In the genomic region with DNA sequence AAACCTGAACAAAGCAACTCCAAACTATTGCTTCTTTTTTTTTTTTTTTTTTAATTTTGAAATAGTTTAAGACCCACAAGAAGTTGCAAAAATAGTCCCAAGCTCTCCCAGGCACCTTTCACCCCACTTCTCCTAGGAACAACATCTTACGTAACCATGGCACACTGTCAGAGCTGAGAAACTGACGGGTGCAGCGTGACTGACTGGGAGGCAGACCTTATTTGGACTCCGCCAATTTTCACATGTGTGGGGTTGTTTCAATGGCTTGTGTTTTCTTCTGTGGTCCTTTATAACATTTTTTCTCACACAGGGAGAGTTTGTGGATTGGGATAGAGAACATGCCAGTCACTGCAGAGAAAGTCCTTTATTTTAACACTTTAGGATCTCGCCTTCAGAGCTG, we compare ENCODE assay signal across 14 mouse cellular contexts.
DNase-seq lines count a peak whose midpoint lies in the region; ATAC-seq and TF ChIP-seq lines count a peak whose summit lies in the region.
"Had no signal": no experiment of that assay in that cellular context is flagged by ENCODE, and none has a peak within 500 bp of the region (broad histone marks: within the 10 kb centered on the region; RNA-seq: fewer than 3 reads in every experiment).

No protein-coding gene starts in this region.

- H3K9ac ChIP-seq in liver, adult 2 months (ENCODE audit: low read depth, low read length): no peak overlapping the region
- H3K9ac ChIP-seq in liver, embryonic 12.5 days: no peak overlapping the region
- H3K9ac ChIP-seq: embryonic facial prominence, embryonic 13.5 days; hindbrain, embryonic 13.5 days; liver, embryonic 15.5 days had no signal

- TF ChIP-seq POLR2A in liver, adult 2 months (IDR thresholded peaks at IDR 0.05; ENCODE audit: extremely low read depth, insufficient read depth, low read length): no peak

- peak; percentile 97 for DNase-seq in heart, adult 11 months
- no peak for DNase-seq in heart, postnatal 36 days
- DNase-seq in liver, adult 2 months (ENCODE audit: extremely low read depth, low read depth, low spot score): peak; percentile 94
- peak; percentile 96 for DNase-seq in fibroblast of lung, adult 2 months (ENCODE audit: low read depth)
- no peak for DNase-seq in layer of hippocampus, adult 18-20 months (ENCODE audit: low spot score in 2 of 2)
- DNase-seq: right cerebral cortex, postnatal 14 days had no signal

- no peak overlapping the region for H3K4me3 ChIP-seq in liver, adult 2 months (ENCODE audit: insufficient read depth, low read depth, low read length)
- H3K4me3 ChIP-seq in liver, embryonic 12.5 days: no peak overlapping the region
- H3K4me3 ChIP-seq: embryonic facial prominence, embryonic 13.5 days; hindbrain, embryonic 13.5 days; liver, embryonic 15.5 days had no signal

- ATAC-seq in liver, embryonic 12.5 days: no peak
- peak; percentile 61; the same call in 1 of the 2 replicates for ATAC-seq in megakaryocyte, adult 5-6 weeks (ENCODE audit: poor library complexity, severe bottlenecking)
- ATAC-seq: CD4-positive, CD25-positive, alpha-beta regulatory T cell, adult 4 months; intestine, embryonic 16.5 days had no signal

- H3K27ac ChIP-seq in liver, adult 2 months (replicated peaks; ENCODE audit: insufficient read depth, low read depth, low read length): peak overlapping the region; percentile 77
- no peak overlapping the region for H3K27ac ChIP-seq in liver, embryonic 12.5 days
- H3K27ac ChIP-seq: embryonic facial prominence, embryonic 13.5 days; hindbrain, embryonic 13.5 days; liver, embryonic 15.5 days had no signal

- intact Hi-C loops in heart, postnatal 36 days (cut with DNase I): no loop called here

- no peaks in the 10 kb centered on the region for H3K36me3 ChIP-seq in liver, adult 2 months (ENCODE audit: control insufficient read depth, insufficient read depth, low read length)
- H3K36me3 ChIP-seq in liver, embryonic 12.5 days: no peaks in the 10 kb centered on the region
- H3K36me3 ChIP-seq: embryonic facial prominence, embryonic 13.5 days; hindbrain, embryonic 13.5 days; liver, embryonic 15.5 days had no signal

- H3K27me3 ChIP-seq in liver, adult 2 months (ENCODE audit: control insufficient read depth, insufficient read depth, low read length): no peaks in the 10 kb centered on the region
- no peaks in the 10 kb centered on the region for H3K27me3 ChIP-seq in liver, embryonic 12.5 days (replicated peaks)
- H3K27me3 ChIP-seq: embryonic facial prominence, embryonic 13.5 days; hindbrain, embryonic 13.5 days; liver, embryonic 15.5 days had no signal

- peaks cover 4% of the 10 kb centered on the region for H3K4me1 ChIP-seq in liver, adult 2 months (ENCODE audit: control insufficient read depth, insufficient read depth, low read length)
- H3K4me1 ChIP-seq in liver, embryonic 12.5 days: no peaks in the 10 kb centered on the region
- H3K4me1 ChIP-seq: hindbrain, embryonic 13.5 days; liver, embryonic 15.5 days had no signal

- WGBS in liver, adult 2 months: 29% methylated on average over 5 of the region's 5 CpGs
- 75% methylated on average over 5 of the region's 5 CpGs for WGBS in liver, embryonic 12.5 days (ENCODE audit: insufficient replicate concordance)

- no peaks in the 10 kb centered on the region for H3K79me2 ChIP-seq in liver, adult 2 months (ENCODE audit: control insufficient read depth, insufficient read depth, low read length)

- TF ChIP-seq CTCF in liver, adult 2 months (IDR thresholded peaks at IDR 0.05; ENCODE audit: low read depth, low read length): no peak

- H3K4me2 ChIP-seq in liver, embryonic 12.5 days: no peak overlapping the region
- H3K4me2 ChIP-seq: embryonic facial prominence, embryonic 13.5 days; hindbrain, embryonic 13.5 days; liver, embryonic 15.5 days; midbrain, embryonic 11.5 days had no signal

- H3K9me3 ChIP-seq in liver, embryonic 12.5 days (replicated peaks): no peaks in the 10 kb centered on the region
- H3K9me3 ChIP-seq: embryonic facial prominence, embryonic 13.5 days; hindbrain, embryonic 13.5 days; liver, embryonic 15.5 days had no signal

Comparison
In these comparisons a context has a peak if more than half of its experiments do, and no peak if none do; other contexts are left out.
1. DNase-seq: peak in heart, adult 11 months (single experiment), liver, adult 2 months (single experiment) and fibroblast of lung, adult 2 months (single experiment); none in heart, postnatal 36 days (0 of 2) and layer of hippocampus, adult 18-20 months (0 of 2).